Mouse (Mus musculus): ENCODE results near the gene Mrps36. TPM values are rescaled to one million over a fixed set of nuclear protein-coding genes. Genes with fewer than 3 reads are reported as not detected.
"Not testable (repeated sequence)": the region's sequence is repeated elsewhere in the genome, so short reads cannot be mapped to it uniquely, and the experiment has no call there.

Gene Mrps36
- polyA plus RNA-seq, 1 experiment from 2014 or later: 253 TPM

DNA sequence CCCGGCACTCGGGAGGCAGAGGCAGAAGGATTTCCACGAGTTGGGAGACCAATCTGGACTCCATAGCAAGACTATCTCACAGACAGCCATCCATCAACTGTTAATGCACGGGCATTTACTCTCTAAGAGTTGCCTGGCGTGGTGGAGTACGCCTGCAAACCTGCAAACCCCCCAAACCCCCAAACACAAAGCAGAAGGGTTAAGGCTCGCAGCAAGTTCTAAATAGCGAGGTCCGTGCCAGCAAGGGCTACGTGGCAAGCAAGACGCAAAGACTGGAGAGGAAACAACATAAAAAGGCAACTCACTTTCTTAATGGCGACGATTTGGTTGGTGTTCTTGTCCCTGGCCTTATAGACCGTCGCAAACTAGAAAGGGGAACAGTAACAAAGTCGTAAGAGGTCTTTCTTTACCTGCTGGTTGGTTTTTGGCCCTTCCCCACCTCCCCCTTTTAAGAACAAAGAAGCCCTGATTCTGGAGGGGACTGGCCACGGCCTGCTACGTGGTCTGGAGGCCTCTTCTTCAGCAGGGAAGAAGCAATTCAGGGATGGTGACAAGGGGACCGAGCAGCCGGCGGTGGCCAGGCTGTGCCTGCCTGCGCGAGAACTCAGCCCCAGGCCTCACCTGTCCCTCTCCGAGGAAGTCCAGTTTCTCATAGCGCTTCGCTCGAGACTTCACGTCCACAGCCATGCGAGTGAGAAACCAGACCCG lies 14.2 kb downstream of the Mrps36 start:
- no peak for ATAC-seq (replicated peaks; ENCODE audit: insufficient number of reproducible peaks, low FRiP score, low TSS enrichment)
- Histone ChIP-seq H3K4me2 (peak overlapping the region; percentile 78), H3K9ac (ENCODE audit: low read depth, low read length) (peak overlapping the region; percentile 94), H3K36me3 (ENCODE audit: control insufficient read depth, insufficient read depth, low read length) (peaks cover 16% of the 10 kb centered on the region), H3K27me3 (ENCODE audit: control insufficient read depth, insufficient read depth, low read length) (no peaks in the 10 kb centered on the region), H3K9me3 (replicated peaks; ENCODE audit: control insufficient read depth, low read length) (no peaks in the 10 kb centered on the region), H3K4me1 (ENCODE audit: control insufficient read depth, insufficient read depth, low read length) (peaks cover 23% of the 10 kb centered on the region), H3K27ac (ENCODE audit: low read depth, low read length) (peak overlapping the region; percentile 95), H3K4me3 (ENCODE audit: low read depth, low read length) (peak overlapping the region; percentile 71)
- under 1% methylated on average over 30 of the region's 30 CpGs for WGBS (ENCODE audit: insufficient replicate concordance)

DNA sequence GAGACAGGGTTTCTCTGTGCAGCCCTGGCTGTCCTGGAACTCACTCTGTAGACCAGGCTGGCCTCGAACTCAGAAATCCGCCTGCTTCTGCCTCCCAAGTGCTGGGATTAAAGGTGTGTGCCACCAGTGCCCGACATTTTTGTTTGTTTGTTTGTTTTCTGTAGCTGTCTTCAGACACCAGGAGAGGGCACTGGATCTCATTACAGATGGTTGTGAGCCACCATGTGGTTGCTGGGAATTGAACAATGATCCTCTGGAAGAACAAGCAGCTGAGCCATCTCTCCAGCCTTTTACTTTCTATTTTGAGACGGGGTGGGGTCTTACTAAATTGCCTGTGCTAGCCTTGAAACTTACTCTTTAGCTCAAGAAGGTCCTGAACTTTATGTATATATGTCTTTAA lies 15.9 kb downstream of the Mrps36 start:
- H3K4me2 ChIP-seq: peak overlapping the region; percentile 0; the same call in 1 of the 2 replicates
- H3K9ac ChIP-seq (ENCODE audit: low read depth, low read length); H3K9me3 ChIP-seq (replicated peaks; ENCODE audit: control insufficient read depth, low read length); H3K4me3 ChIP-seq (ENCODE audit: low read depth, low read length); ATAC-seq (replicated peaks; ENCODE audit: insufficient number of reproducible peaks, low FRiP score, low TSS enrichment); H3K27me3 ChIP-seq (ENCODE audit: control insufficient read depth, insufficient read depth, low read length); H3K27ac ChIP-seq (ENCODE audit: low read depth, low read length): not testable (repeated sequence)
- H3K4me1 ChIP-seq (ENCODE audit: control insufficient read depth, insufficient read depth, low read length): peaks cover 27% of the 10 kb centered on the region
- peaks cover 12% of the 10 kb centered on the region for H3K36me3 ChIP-seq (ENCODE audit: control insufficient read depth, insufficient read depth, low read length)
- 89% methylated on average over 4 of the region's 4 CpGs for WGBS (ENCODE audit: insufficient replicate concordance)

DNA sequence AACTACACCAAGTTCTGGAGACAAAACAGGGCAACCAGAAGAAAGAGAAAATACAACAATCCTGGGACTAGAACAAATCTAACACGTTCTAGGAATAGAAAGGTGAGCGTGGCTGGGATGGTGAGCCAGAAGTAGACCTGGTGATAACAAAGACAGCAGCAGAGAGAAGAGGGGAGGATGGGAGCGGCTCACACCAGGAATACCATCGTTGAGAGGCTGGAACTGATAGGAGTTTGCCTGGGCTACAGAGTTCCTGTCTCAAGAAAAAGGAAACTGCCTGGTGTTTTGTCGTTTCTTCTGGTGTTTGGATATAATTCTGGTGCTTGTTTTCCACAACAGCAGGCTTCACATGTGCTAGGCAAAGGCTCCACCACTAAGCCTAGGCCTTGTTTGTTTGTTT lies 16.4 kb downstream of the Mrps36 start:
- no peaks in the 10 kb centered on the region for H3K9me3 ChIP-seq (replicated peaks; ENCODE audit: control insufficient read depth, low read length)
- peaks cover 27% of the 10 kb centered on the region for H3K4me1 ChIP-seq (ENCODE audit: control insufficient read depth, insufficient read depth, low read length)
- H3K27ac ChIP-seq (ENCODE audit: low read depth, low read length): peak overlapping the region; percentile 46; the same call in 1 of the 2 replicates
- 39% methylated on average over 5 of the region's 5 CpGs for WGBS (ENCODE audit: insufficient replicate concordance)
- H3K4me3 ChIP-seq (ENCODE audit: low read depth, low read length): no peak overlapping the region
- peak overlapping the region; percentile 11; the same call in 1 of the 2 replicates for H3K4me2 ChIP-seq
- no peaks in the 10 kb centered on the region for H3K27me3 ChIP-seq (ENCODE audit: control insufficient read depth, insufficient read depth, low read length)
- ATAC-seq (replicated peaks; ENCODE audit: insufficient number of reproducible peaks, low FRiP score, low TSS enrichment): no peak
- H3K9ac ChIP-seq (ENCODE audit: low read depth, low read length): 0 out of 2 replicates have a peak overlapping the region, but pooled peaks have one; percentile 39
- H3K36me3 ChIP-seq (ENCODE audit: control insufficient read depth, insufficient read depth, low read length): peaks cover 12% of the 10 kb centered on the region

DNA sequence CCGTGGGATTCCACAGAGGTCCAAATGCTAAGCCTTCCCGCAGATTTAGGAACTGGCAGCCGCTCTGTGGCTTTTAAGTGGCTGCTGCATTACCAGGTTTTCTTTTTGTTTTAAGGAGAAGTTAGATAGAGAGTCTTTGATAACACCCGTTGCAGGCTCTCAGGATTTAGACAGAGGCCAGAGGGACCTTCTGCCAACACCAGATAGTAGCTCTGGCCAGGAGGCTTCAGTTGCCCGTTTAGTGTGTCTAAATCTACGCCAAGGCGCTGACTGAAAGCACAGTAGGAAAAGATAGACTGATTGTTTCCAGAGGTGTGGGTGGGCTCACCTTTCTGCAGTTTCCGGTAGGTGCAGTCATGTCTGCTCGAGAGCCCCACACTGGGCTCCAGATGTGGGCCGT lies 19.3 kb downstream of the Mrps36 start:
- no peak for ATAC-seq (replicated peaks; ENCODE audit: insufficient number of reproducible peaks, low FRiP score, low TSS enrichment)
- Histone ChIP-seq H3K27me3 (ENCODE audit: control insufficient read depth, insufficient read depth, low read length) (no peaks in the 10 kb centered on the region), H3K36me3 (ENCODE audit: control insufficient read depth, insufficient read depth, low read length) (peaks cover 18% of the 10 kb centered on the region), H3K9ac (ENCODE audit: low read depth, low read length) (no peak overlapping the region), H3K4me3 (ENCODE audit: low read depth, low read length) (no peak overlapping the region), H3K27ac (ENCODE audit: low read depth, low read length) (peak overlapping the region; percentile 18; the same call in 1 of the 2 replicates), H3K9me3 (replicated peaks; ENCODE audit: control insufficient read depth, low read length) (no peaks in the 10 kb centered on the region), H3K4me2 (no peak overlapping the region), H3K4me1 (ENCODE audit: control insufficient read depth, insufficient read depth, low read length) (peaks cover 27% of the 10 kb centered on the region)
- WGBS (ENCODE audit: insufficient replicate concordance): 54% methylated on average over 10 of the region's 10 CpGs

DNA sequence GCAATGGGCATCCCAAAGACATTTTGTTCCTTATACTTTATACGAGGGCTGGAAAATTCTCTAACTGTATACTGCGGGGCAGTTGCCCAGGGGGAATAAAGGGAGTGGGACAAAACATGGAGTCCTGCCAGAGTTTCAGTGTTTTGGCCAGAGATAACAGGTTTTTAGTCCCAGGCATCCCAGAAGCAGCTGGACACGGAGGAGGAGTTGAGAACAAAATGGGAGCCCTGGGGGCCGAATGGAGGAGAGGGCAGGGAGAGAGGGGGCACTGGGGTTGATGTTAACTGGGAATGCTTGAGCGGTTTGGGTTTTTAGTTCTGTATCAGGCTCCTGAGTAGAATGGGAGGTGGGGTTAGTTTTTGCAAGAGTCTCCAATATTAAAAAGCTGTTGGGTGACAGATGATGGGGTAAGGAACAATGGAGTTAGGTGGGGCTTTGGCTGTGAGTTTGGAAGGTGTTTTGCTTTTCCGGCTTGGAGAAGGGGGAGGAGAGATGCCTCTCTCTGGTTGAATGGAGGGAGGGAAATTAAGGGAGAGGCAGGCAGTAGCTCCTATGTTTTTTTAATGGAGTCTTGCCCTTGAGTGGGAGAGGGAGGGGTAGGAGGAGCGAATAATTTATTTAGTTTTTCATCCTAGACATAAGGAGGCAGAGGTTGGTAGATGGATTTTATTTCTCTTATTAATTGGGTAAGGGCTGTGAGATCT lies 20.3 kb downstream of the Mrps36 start:
- peaks cover 22% of the 10 kb centered on the region for H3K36me3 ChIP-seq (ENCODE audit: control insufficient read depth, insufficient read depth, low read length)
- WGBS (ENCODE audit: insufficient replicate concordance): 86% methylated on average over 7 of the region's 7 CpGs
- no peak overlapping the region for H3K4me2 ChIP-seq
- no peaks in the 10 kb centered on the region for H3K9me3 ChIP-seq (replicated peaks; ENCODE audit: control insufficient read depth, low read length)
- no peak for ATAC-seq (replicated peaks; ENCODE audit: insufficient number of reproducible peaks, low FRiP score, low TSS enrichment)
- H3K4me1 ChIP-seq (ENCODE audit: control insufficient read depth, insufficient read depth, low read length): peaks cover 24% of the 10 kb centered on the region
- H3K4me3 ChIP-seq (ENCODE audit: low read depth, low read length): no peak overlapping the region
- no peaks in the 10 kb centered on the region for H3K27me3 ChIP-seq (ENCODE audit: control insufficient read depth, insufficient read depth, low read length)
- H3K9ac ChIP-seq (ENCODE audit: low read depth, low read length): no peak overlapping the region
- no peak overlapping the region for H3K27ac ChIP-seq (ENCODE audit: low read depth, low read length)

DNA sequence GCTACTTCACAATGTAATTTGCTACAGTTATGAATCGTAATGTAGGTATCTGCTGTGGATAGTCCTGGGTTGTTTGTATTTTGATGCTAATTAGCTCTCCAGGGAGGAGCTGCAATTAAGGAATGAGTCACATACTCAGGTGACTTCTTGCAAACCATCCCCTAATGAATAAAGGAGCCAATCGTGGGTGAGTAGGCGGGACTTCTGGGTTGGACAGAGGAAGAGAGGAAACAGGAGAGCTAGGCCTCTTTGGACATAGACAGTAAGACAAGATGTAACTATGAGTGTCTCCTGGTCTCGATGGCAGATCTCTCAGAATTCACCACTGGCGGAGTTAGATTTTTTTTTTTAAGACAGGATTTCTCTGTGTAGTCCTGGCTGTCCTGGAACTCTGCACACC lies 22.8 kb downstream of the Mrps36 start:
- peaks cover 12% of the 10 kb centered on the region for H3K4me1 ChIP-seq (ENCODE audit: control insufficient read depth, insufficient read depth, low read length)
- H3K4me3 ChIP-seq (ENCODE audit: low read depth, low read length): no peak overlapping the region
- no peaks in the 10 kb centered on the region for H3K9me3 ChIP-seq (replicated peaks; ENCODE audit: control insufficient read depth, low read length)
- peaks cover 21% of the 10 kb centered on the region; the same call in 1 of the 2 replicates for H3K36me3 ChIP-seq (ENCODE audit: control insufficient read depth, insufficient read depth, low read length)
- ATAC-seq (replicated peaks; ENCODE audit: insufficient number of reproducible peaks, low FRiP score, low TSS enrichment): no peak
- 89% methylated on average over 5 of the region's 5 CpGs for WGBS (ENCODE audit: insufficient replicate concordance)
- no peak overlapping the region for H3K27ac ChIP-seq (ENCODE audit: low read depth, low read length)
- H3K27me3 ChIP-seq (ENCODE audit: control insufficient read depth, insufficient read depth, low read length): no peaks in the 10 kb centered on the region
- no peak overlapping the region for H3K4me2 ChIP-seq
- no peak overlapping the region for H3K9ac ChIP-seq (ENCODE audit: low read depth, low read length)

DNA sequence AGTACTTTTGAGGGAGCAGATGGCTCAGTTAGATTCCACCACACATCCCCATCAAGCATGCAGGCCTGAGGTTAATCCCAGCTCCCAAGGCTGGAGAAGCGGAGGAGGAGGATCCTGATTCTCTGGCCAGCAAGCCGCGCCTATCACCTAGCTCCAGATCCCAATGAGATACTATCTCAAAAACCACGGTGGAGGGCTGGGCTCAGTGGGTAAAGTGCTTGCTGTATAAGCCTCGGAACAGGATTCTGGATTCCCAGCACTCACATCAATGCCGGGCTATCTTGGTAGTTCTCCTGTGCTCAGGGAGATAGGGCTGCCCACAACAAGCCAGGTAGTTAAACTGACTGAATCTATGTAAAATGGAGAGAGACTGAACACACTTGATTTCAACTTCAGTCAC lies 29.0 kb downstream of the Mrps36 start:
- H3K4me3 ChIP-seq (ENCODE audit: low read depth, low read length): no peak overlapping the region
- no peaks in the 10 kb centered on the region for H3K4me1 ChIP-seq (ENCODE audit: control insufficient read depth, insufficient read depth, low read length)
- H3K27me3 ChIP-seq (ENCODE audit: control insufficient read depth, insufficient read depth, low read length): no peaks in the 10 kb centered on the region
- no peaks in the 10 kb centered on the region for H3K9me3 ChIP-seq (replicated peaks; ENCODE audit: control insufficient read depth, low read length)
- WGBS (ENCODE audit: insufficient replicate concordance): 79% methylated on average over 6 of the region's 6 CpGs
- no peak overlapping the region for H3K4me2 ChIP-seq
- H3K9ac ChIP-seq (ENCODE audit: low read depth, low read length): no peak overlapping the region
- H3K27ac ChIP-seq (ENCODE audit: low read depth, low read length): no peak overlapping the region
- peaks cover 50% of the 10 kb centered on the region for H3K36me3 ChIP-seq (ENCODE audit: control insufficient read depth, insufficient read depth, low read length)
- ATAC-seq (replicated peaks; ENCODE audit: insufficient number of reproducible peaks, low FRiP score, low TSS enrichment): no peak

DNA sequence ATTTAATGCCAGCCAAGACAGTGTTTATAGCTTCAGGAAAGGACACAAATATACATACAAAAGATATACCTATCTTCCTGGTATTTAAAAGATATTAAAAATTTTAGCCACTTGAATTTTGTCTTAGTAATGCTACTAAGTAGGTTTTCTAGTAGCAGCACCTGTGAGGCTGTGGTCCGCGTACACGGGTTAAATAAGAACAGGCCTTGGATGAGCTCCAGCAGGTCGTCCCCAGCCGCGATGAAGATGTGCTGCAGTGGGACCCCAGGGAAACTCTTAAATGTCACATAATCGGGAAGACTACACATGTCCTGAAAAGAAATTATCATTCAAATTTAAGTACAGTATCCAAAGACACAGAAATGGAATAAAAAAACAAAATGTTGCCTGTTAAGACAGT lies 38.3 kb downstream of the Mrps36 start:
- no peak overlapping the region for H3K27ac ChIP-seq (ENCODE audit: low read depth, low read length)
- H3K4me3 ChIP-seq (ENCODE audit: low read depth, low read length): no peak overlapping the region
- H3K4me1 ChIP-seq (ENCODE audit: control insufficient read depth, insufficient read depth, low read length): no peaks in the 10 kb centered on the region
- H3K27me3 ChIP-seq (ENCODE audit: control insufficient read depth, insufficient read depth, low read length): no peaks in the 10 kb centered on the region
- no peaks in the 10 kb centered on the region for H3K9me3 ChIP-seq (replicated peaks; ENCODE audit: control insufficient read depth, low read length)
- ATAC-seq (replicated peaks; ENCODE audit: insufficient number of reproducible peaks, low FRiP score, low TSS enrichment): no peak
- no peak overlapping the region for H3K4me2 ChIP-seq
- 96% methylated on average over 7 of the region's 7 CpGs for WGBS (ENCODE audit: insufficient replicate concordance)
- H3K36me3 ChIP-seq (ENCODE audit: control insufficient read depth, insufficient read depth, low read length): peaks cover 60% of the 10 kb centered on the region
- H3K9ac ChIP-seq (ENCODE audit: low read depth, low read length): no peak overlapping the region

Data from heart, embryonic 11.5 days (tissue).